Mouse (Mus musculus) ES-E14 (cell line): ENCODE measurements around the gene Frmpd3. TPM values are rescaled to one million over a fixed set of nuclear protein-coding genes. Genes with fewer than 3 reads are reported as not detected.

ENCODE experiments used
- DNase-seq: peaks from one replicate; pipeline ENCODE4 v3.0.0-alpha.2; 2013; ENCODE audit warnings: low read depth, low spot score
- H3K27ac ChIP-seq: 2 replicates; pipeline ENCODE4 v1.5.1; 2012; ENCODE audit warnings: low read depth, mild to moderate bottlenecking, low read length, moderate library complexity, mixed read lengths; ENCODE audit not compliant: poor library complexity, insufficient read depth, severe bottlenecking
- H3K36me3 ChIP-seq: 2 replicates; pipeline ENCODE4 v1.6.1; 2012; ENCODE audit warnings: mild to moderate bottlenecking, low read length, moderate library complexity, mixed read lengths; ENCODE audit not compliant: control insufficient read depth, poor library complexity, insufficient read depth, severe bottlenecking
- H3K4me1 ChIP-seq, 2 experiments: fragments of 150-350 bp in 1 of 2; sonication (generic) in 1 of 2; 2 replicates each; pipeline ENCODE4 v1.6.1; 2012; ENCODE audit warnings: low read length in 2 of 2, mild to moderate bottlenecking in 1 of 2, mixed read lengths in 1 of 2; ENCODE audit not compliant: control insufficient read depth in 2 of 2, insufficient read depth in 2 of 2, poor library complexity in 1 of 2
- H3K4me3 ChIP-seq, 2 experiments: fragments of 150-350 bp in 1 of 2; sonication (generic) in 1 of 2; 2 replicates each; pipeline ENCODE4 v1.5.1; 2012; ENCODE audit warnings: low read length in 2 of 2, low read depth in 1 of 2, mild to moderate bottlenecking in 1 of 2, mixed read lengths in 1 of 2; ENCODE audit not compliant: insufficient read depth in 1 of 2, poor library complexity in 1 of 2, severe bottlenecking in 1 of 2
- H3K9ac ChIP-seq: 2 replicates; pipeline ENCODE4 v1.6.1; 2012; ENCODE audit warnings: low read depth, mild to moderate bottlenecking, low read length, mixed read lengths; ENCODE audit not compliant: poor library complexity, insufficient read depth, severe bottlenecking
- H3K9me3 ChIP-seq: fragments of 150-350 bp; sonication (generic); 2 replicates; pipeline ENCODE4 v1.6.1; 2012; ENCODE audit warnings: low read depth, mild to moderate bottlenecking, low read length; ENCODE audit not compliant: control insufficient read depth, insufficient read depth
- CHD2 ChIP-seq: IDR thresholded peaks from 2 replicates; pipeline ENCODE4 v1.6.1; 2014; ENCODE audit warnings: mild to moderate bottlenecking, low read depth, low read length, inconsistent platforms
- HCFC1 ChIP-seq: IDR thresholded peaks from 2 replicates; pipeline ENCODE4 v1.6.1; 2012; ENCODE audit warnings: low read length, inconsistent platforms, borderline replicate concordance; ENCODE audit not compliant: insufficient read depth
- MAFK ChIP-seq: IDR thresholded peaks from 2 replicates; pipeline ENCODE4 v1.6.1; 2014; ENCODE audit warnings: mild to moderate bottlenecking, low read depth, low read length, inconsistent platforms; ENCODE audit not compliant: insufficient read depth
- ZC3H11A ChIP-seq: IDR thresholded peaks from 2 replicates; pipeline ENCODE4 v1.6.1; 2012; ENCODE audit warnings: low read depth, mild to moderate bottlenecking, inconsistent platforms, low read length, borderline replicate concordance
- ZNF384 ChIP-seq: IDR thresholded peaks from 2 replicates; pipeline ENCODE4 v1.6.1; 2012; ENCODE audit warnings: low read depth, low read length, inconsistent platforms
- in situ Hi-C, 2 experiments: fragments of 600-800 bp; cut with MboI; formaldehyde crosslinking; loops; one replicate each; pipeline ENCODE4 v1.15.1; 2025; ENCODE audit warnings: low sequenced_read_pairs in 2 of 2, inconsistent platforms in 1 of 2; ENCODE audit not compliant: unreplicated experiment in 2 of 2
- total RNA-seq: library from RNA; depleted of rRNA; stranded (reverse); fragments of 300-350 nt; gene quantifications from 2 replicates; pipeline ENCODE4 v1.2.3, GENCODE M21; 2012; rRNA removed

Gene Frmpd3
- total RNA-seq, 1 experiment, result 0.09 TPM

GRCm38 (mm10) chrX:140456751-140457491 lies 114.9 kb downstream of the Frmpd3 start:
- H3K9ac ChIP-seq, result peak overlapping the region; percentile 87
- no peak overlapping the region for H3K27ac ChIP-seq
- in situ Hi-C loops, result no loop called here
- H3K4me3 ChIP-seq, result peak overlapping the region; percentile 79 to 89
- no peaks in the 10 kb centered on the region for H3K36me3 ChIP-seq
- DNase-seq, result no peak
- H3K9me3 ChIP-seq, result no peaks in the 10 kb centered on the region
- TF ChIP-seq ZC3H11A, result no peak
- no peak for TF ChIP-seq ZNF384
- no peak for TF ChIP-seq CHD2
- TF ChIP-seq MAFK, result no peak
- no peak for TF ChIP-seq HCFC1
- peaks cover 0 to 2% of the 10 kb centered on the region in 2 experiments; a peak in 1 of 4 replicates for H3K4me1 ChIP-seq

GRCm38 (mm10) chrX:140457502-140457901 lies 115.4 kb downstream of the Frmpd3 start:
- TF ChIP-seq HCFC1 (no peak), ZC3H11A (no peak), ZNF384 (no peak), MAFK (no peak), CHD2 (no peak)
- no peak for DNase-seq
- peak overlapping the region; percentile 79 to 89 for H3K4me3 ChIP-seq
- H3K9ac ChIP-seq, result peak overlapping the region; percentile 87
- in situ Hi-C loops, result no loop called here
- H3K27ac ChIP-seq, result no peak overlapping the region
- peaks cover 0 to 2% of the 10 kb centered on the region in 2 experiments; a peak in 1 of 4 replicates for H3K4me1 ChIP-seq
- no peaks in the 10 kb centered on the region for H3K36me3 ChIP-seq
- no peaks in the 10 kb centered on the region for H3K9me3 ChIP-seq

- no peak overlapping the region for H3K27ac ChIP-seq
- no peak for TF ChIP-seq CHD2
Observed at GRCm38 (mm10) chrX:140478231-140478630, 136.2 kb downstream of the Frmpd3 start.

GRCm38 (mm10) chrX:140479171-140479570 lies 137.1 kb downstream of the Frmpd3 start:
- no peak overlapping the region for H3K27ac ChIP-seq
- H3K4me3 ChIP-seq, result no peak overlapping the region
- H3K36me3 ChIP-seq, result peaks cover 7% of the 10 kb centered on the region
- H3K9me3 ChIP-seq, result no peaks in the 10 kb centered on the region
- TF ChIP-seq CHD2, result no peak
- TF ChIP-seq HCFC1, result no peak
- TF ChIP-seq ZC3H11A, result no peak
- no peak for TF ChIP-seq MAFK
- TF ChIP-seq ZNF384, result no peak
- DNase-seq, result peak; percentile 43
- H3K4me1 ChIP-seq, result no peaks in the 10 kb centered on the region
- no peak overlapping the region for H3K9ac ChIP-seq
- in situ Hi-C loops, result loop anchor here in 1 of 2 experiments (25.0 kb wide), 1 partner anchor 233 kb away; no protein-coding TSS in a partner anchor

More at GRCm38 (mm10) chrX:140478231-140478630, 136.2 kb downstream of the Frmpd3 start:
- in situ Hi-C loops, result loop anchor here in 1 of 2 experiments (25.0 kb wide), 1 partner anchor 234 kb away; no protein-coding TSS in a partner anchor
- Histone ChIP-seq H3K4me3 (no peak overlapping the region), H3K9ac (no peak overlapping the region), H3K36me3 (peaks cover 7% of the 10 kb centered on the region), H3K9me3 (no peaks in the 10 kb centered on the region), H3K4me1 (no peaks in the 10 kb centered on the region)
- DNase-seq, result no peak

Other genes starting within 250 kb of the Frmpd3 start
- gene Prps1, start 114.3 kb downstream of the Frmpd3 start, total RNA-seq, result 66.2 and 67.2 TPM in 2 replicates